Mouse (Mus musculus) lung, postnatal 0 days (tissue): ENCODE measurements around the gene Lrrk1. TPM values are rescaled to one million over a fixed set of nuclear protein-coding genes. Genes with fewer than 3 reads are reported as not detected.
A peak's percentile ranks its signal among the peaks of the same experiment; 100 is the strongest.

Experiments
- ATAC-seq: fragments of 200-750 bp; cut with Nextera tagmentation; 2 replicates; pipeline ENCODE4 v1.8.0; 2017; ENCODE audit warnings: moderate library complexity
- DNase-seq: peaks from one replicate; pipeline ENCODE4 v3.0.0-alpha.2; 2016; ENCODE audit warnings: low spot score
- H3K27ac ChIP-seq: fragments of 300-500 bp; sonication (generic); 2 replicates; pipeline ENCODE4 v1.5.1; 2014; ENCODE audit warnings: antibody characterized with exemption, mild to moderate bottlenecking, low read length, mixed read lengths
- H3K27me3 ChIP-seq: fragments of 300-500 bp; sonication (generic); replicated peaks from 2 replicates; pipeline ENCODE4 v1.6.1; 2014; ENCODE audit warnings: low read length, mixed read lengths; ENCODE audit not compliant: insufficient read depth
- H3K36me3 ChIP-seq: fragments of 300-500 bp; sonication (generic); 2 replicates; pipeline ENCODE4 v1.6.1; 2014; ENCODE audit warnings: low read length, mixed read lengths; ENCODE audit not compliant: insufficient read depth
- H3K4me1 ChIP-seq: fragments of 300-500 bp; sonication (generic); 2 replicates; pipeline ENCODE4 v1.6.1; 2014; ENCODE audit warnings: antibody characterized with exemption, low read depth, low read length, mixed read lengths; ENCODE audit not compliant: insufficient read depth
- H3K4me2 ChIP-seq: fragments of 300-500 bp; sonication (generic); replicated peaks from 2 replicates; pipeline ENCODE4 v1.6.1; 2014; ENCODE audit warnings: low read depth, mild to moderate bottlenecking, low read length, moderate library complexity, mixed read lengths
- H3K4me3 ChIP-seq: fragments of 300-500 bp; sonication (generic); 2 replicates; pipeline ENCODE4 v1.5.1; 2014; ENCODE audit warnings: low read depth, low read length
- H3K9ac ChIP-seq: fragments of 300-500 bp; sonication (generic); replicated peaks from 2 replicates; pipeline ENCODE4 v1.6.1; 2014; ENCODE audit warnings: low read depth, mild to moderate bottlenecking
- H3K9me3 ChIP-seq: fragments of 300-500 bp; sonication (generic); 2 replicates; pipeline ENCODE4 v1.6.1; 2016; ENCODE audit warnings: low read length, mixed read lengths
- CTCF ChIP-seq: IDR thresholded peaks from 2 replicates; pipeline ENCODE4 v1.5.1; 2016; ENCODE audit warnings: antibody characterized with exemption, mild to moderate bottlenecking
- EP300 ChIP-seq: IDR thresholded peaks from 2 replicates; pipeline ENCODE4 v1.6.1; 2016; ENCODE audit warnings: antibody characterized with exemption, mild to moderate bottlenecking, control low read depth
- WGBS: fragments of 180-500 bp; shearing (Covaris S2); extraction: QIAGEN DNeasy Blood & Tissue Kit; methylation state at CpG from one replicate; pipeline ENCODE4 v1.1.7; 2014; 5-methylcytosine and 5-hydroxymethylcytosine counted together
- polyA plus RNA-seq: library from polyadenylated mRNA; unstranded; fragments of >200 nt; fragmentation: Nextera tagmentation; extraction: Ambion mirVana; gene quantifications from 2 replicates; pipeline ENCODE4 v1.2.1, GENCODE M21; 2015

Lrrk1 gene
- polyA plus RNA-seq, 1 experiment from 2014 or later = 20.5 TPM

DNA sequence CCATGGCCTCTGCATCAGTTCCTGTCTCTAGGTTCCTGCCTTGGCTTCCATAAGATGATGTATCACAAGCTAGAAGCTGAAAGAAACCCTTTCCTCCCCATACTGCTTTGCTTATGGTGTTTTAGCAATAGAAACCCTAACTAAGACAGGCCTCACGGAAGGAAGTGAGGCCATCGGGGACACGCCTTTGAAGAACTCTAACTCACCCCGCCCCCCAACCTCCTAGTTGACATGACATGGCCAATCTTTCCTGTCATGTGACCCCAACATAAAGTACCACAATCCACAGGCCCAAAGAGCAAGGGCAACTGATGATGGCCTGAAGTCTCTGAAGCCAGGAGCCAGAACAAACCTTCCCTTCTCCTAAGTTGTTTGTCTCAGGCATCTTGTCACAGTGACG lies 114.7 kb downstream of the Lrrk1 start:
- ATAC-seq (no peak), DNase-seq (no peak)
- H3K4me2 ChIP-seq = no peak overlapping the region
- TF ChIP-seq CTCF = no peak
- TF ChIP-seq EP300 = no peak
- H3K27me3 ChIP-seq = no peaks in the 10 kb centered on the region
- no peaks in the 10 kb centered on the region for H3K4me1 ChIP-seq
- no peak overlapping the region for H3K27ac ChIP-seq
- H3K36me3 ChIP-seq = peaks cover 17% of the 10 kb centered on the region
- no peak overlapping the region for H3K9ac ChIP-seq
- no peak overlapping the region for H3K4me3 ChIP-seq
- 78% methylated on average over 5 of the region's 5 CpGs for WGBS
- no peaks in the 10 kb centered on the region for H3K9me3 ChIP-seq

DNA sequence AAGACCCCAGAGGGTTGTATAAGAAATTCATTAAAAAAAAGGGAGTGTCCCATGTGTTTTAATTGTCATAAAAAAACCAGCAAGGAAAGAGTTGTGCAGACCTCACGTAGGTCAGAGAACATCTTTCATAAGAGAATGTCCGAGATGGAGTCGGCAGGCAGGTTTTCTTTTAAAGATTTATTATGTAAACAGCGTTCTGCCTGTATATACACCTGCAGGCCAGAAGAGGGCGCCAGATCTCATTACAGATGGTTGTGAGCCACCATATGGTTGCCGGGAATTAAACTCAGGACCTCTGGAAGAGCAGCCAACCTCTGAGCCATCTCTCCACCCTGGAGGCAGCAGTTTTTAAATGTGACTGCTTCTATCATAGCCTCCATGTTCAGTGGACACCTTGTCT lies 116.9 kb downstream of the Lrrk1 start:
- DNase-seq = no peak
- no peak overlapping the region for H3K4me3 ChIP-seq
- TF ChIP-seq CTCF (peak; percentile 54), EP300 (no peak)
- H3K36me3 ChIP-seq = peaks cover 17% of the 10 kb centered on the region
- H3K27me3 ChIP-seq = no peaks in the 10 kb centered on the region
- 68% methylated on average over 6 of the region's 6 CpGs for WGBS
- H3K9ac ChIP-seq = no peak overlapping the region
- H3K4me2 ChIP-seq = no peak overlapping the region
- ATAC-seq = no peak
- no peaks in the 10 kb centered on the region for H3K9me3 ChIP-seq
- H3K4me1 ChIP-seq = no peaks in the 10 kb centered on the region
- no peak overlapping the region for H3K27ac ChIP-seq

DNA sequence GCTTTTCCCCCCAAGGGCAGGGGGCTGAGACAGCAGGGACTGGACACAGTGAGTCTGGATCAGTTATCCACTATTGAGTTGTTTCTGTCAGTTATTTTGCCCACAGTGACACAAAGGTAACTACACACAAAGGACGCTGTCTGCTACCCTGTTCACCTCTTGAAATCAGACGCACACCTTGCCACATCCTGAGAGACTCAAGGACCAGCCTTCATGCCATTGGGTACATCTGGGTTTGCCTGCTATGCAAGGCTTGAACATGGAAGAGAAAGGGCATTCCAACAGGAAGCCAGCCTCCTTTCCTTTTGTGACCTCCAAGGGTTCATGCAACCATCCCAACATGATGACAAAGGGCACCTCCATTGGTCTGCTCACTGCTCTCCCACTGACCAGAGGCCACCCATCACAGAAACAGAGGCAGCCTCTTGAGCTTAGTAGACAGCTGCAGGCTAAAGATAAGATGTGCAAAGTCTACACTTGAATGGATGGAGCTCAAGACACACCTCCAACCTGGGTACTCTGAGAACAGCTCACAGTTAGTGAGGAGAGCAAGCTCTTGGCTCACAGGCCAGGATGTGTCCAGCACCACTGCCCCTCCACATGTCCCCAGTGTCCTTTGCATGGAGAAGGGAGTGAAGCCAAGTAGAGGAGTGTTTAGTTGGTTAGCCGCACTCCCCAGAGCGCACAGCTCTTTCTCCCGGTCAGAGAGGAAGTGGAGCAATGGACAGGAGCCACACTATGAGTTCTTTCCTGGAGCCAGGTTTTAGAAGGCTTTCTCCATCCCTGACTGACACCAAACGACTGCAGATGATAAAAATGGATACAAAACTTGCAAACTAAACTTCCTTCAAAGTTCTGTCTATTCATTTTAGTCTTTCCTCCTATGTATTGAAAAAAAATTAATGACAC lies 121.0 kb downstream of the Lrrk1 start:
- no peak for ATAC-seq

GRCm38 (mm10) chr7:66263421-66263820 lies 124.7 kb downstream of the Lrrk1 start:
- ATAC-seq (no peak), DNase-seq (no peak)
- Histone ChIP-seq H3K36me3 (peaks cover 30% of the 10 kb centered on the region), H3K4me3 (no peak overlapping the region), H3K27me3 (no peaks in the 10 kb centered on the region), H3K9me3 (no peaks in the 10 kb centered on the region), H3K9ac (no peak overlapping the region), H3K4me2 (no peak overlapping the region), H3K27ac (no peak overlapping the region), H3K4me1 (no peaks in the 10 kb centered on the region)
- 64% methylated on average over 5 of the region's 5 CpGs for WGBS
- TF ChIP-seq EP300 (no peak), CTCF (no peak)

More for the DNA sequence above, 121.0 kb downstream of the Lrrk1 start:
- Histone ChIP-seq H3K4me1 (no peaks in the 10 kb centered on the region), H3K36me3 (peaks cover 20% of the 10 kb centered on the region), H3K27me3 (no peaks in the 10 kb centered on the region), H3K4me2 (no peak overlapping the region), H3K27ac (no peak overlapping the region), H3K4me3 (no peak overlapping the region), H3K9ac (no peak overlapping the region), H3K9me3 (no peaks in the 10 kb centered on the region)
- no peak for DNase-seq
- TF ChIP-seq CTCF (no peak), EP300 (no peak)
- WGBS = 82% methylated on average over 6 of the region's 6 CpGs

GRCm38 (mm10) chr7:66262570-66263156 lies 125.5 kb downstream of the Lrrk1 start:
- Histone ChIP-seq H3K27me3 (no peaks in the 10 kb centered on the region), H3K4me1 (no peaks in the 10 kb centered on the region), H3K27ac (no peak overlapping the region), H3K9ac (no peak overlapping the region), H3K9me3 (no peaks in the 10 kb centered on the region), H3K4me3 (no peak overlapping the region), H3K4me2 (no peak overlapping the region), H3K36me3 (peaks cover 30% of the 10 kb centered on the region)
- WGBS = 91% methylated on average over 13 of the region's 13 CpGs
- no peak for ATAC-seq
- no peak for TF ChIP-seq CTCF
- TF ChIP-seq EP300 = no peak
- DNase-seq = no peak

DNA sequence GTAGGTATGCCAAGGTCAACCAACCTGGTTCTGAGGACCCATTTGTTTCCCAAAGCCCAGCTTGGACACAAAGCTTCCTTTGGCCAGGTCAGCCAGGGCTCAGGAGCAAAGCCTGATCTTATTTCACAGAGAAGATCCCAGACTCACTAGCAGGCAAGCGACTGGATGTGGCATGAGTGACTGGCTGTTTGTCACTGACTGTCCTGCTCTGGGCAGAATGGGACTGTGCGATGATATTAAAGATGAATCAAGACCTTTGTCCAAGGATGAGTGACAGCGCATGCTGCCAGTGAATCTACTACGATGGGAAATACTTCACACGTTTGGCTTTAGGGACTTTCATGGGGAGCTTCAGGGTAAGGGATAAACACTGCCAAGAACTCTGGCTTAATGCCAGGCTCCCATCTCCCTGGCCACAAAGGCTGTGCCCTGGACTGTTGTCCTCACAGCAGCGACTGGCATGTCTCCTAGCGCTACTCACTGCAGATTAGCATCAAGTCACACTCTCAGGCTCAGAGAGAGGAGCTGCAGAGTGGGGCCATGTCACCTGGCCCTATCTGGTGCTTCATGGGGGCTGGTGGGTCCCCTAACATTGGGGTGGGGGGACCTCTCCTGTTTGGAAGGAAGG lies 127.3 kb downstream of the Lrrk1 start:
- ATAC-seq (no peak), DNase-seq (peak; percentile 36)
- H3K36me3 ChIP-seq = peaks cover 27% of the 10 kb centered on the region; the same call in 1 of the 2 replicates
- H3K27ac ChIP-seq = no peak overlapping the region
- no peaks in the 10 kb centered on the region for H3K27me3 ChIP-seq
- H3K9ac ChIP-seq = no peak overlapping the region
- H3K4me1 ChIP-seq = no peaks in the 10 kb centered on the region
- H3K9me3 ChIP-seq = no peaks in the 10 kb centered on the region
- no peak overlapping the region for H3K4me3 ChIP-seq
- no peak for TF ChIP-seq CTCF
- TF ChIP-seq EP300 = no peak
- no peak overlapping the region for H3K4me2 ChIP-seq
- 47% methylated on average over 7 of the region's 7 CpGs for WGBS
